Mouse (Mus musculus): ENCODE results near the gene Pdzd3. TPM values are rescaled to one million over a fixed set of nuclear protein-coding genes. Genes with fewer than 3 reads are reported as not detected.

Pdzd3 gene
- polyA plus RNA-seq, 1 experiment: 0.02 TPM

- Histone ChIP-seq H3K4me2 (ENCODE audit: low read depth) (no peak overlapping the region), H3K36me3 (ENCODE audit: control insufficient read depth, insufficient read depth) (no peaks in the 10 kb centered on the region)
These were observed 3.4 kb upstream of the Pdzd3 start for GRCm38 (mm10) chr9:44254508-44255135.

DNA sequence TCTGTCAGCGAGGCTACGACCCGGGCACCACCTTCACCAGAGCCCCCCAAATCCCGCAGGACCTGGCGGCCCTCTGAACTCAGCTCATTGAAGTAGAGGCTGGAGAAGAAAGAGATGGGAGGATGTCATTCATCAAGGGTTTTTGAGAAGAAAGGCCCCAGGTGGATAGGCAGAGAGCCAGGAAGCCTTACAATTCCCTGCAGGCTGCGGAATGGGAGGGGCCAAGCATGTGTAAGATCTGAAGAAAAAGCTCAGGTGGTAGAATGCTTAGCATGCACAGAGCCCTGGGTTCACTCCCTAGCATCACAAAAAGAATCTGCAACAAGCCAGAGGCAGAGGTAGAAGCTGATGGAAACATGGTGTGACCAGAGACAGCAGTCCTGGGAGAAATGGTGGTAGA lies 2.2 kb upstream of the Pdzd3 start:
- Histone ChIP-seq H3K79me2 (ENCODE audit: control insufficient read depth, insufficient read depth) (no peaks in the 10 kb centered on the region), H3K4me2 (ENCODE audit: low read depth) (no peak overlapping the region), H3K27me3 (ENCODE audit: control insufficient read depth, insufficient read depth, insufficient read length) (peaks cover 4% of the 10 kb centered on the region), H3ac (ENCODE audit: control insufficient read depth, insufficient read length) (no peak overlapping the region), H3K36me3 (ENCODE audit: control insufficient read depth, insufficient read depth) (no peaks in the 10 kb centered on the region), H3K4me3 (no peak overlapping the region)
- no peak for TF ChIP-seq SRF (IDR thresholded peaks at IDR 0.05; ENCODE audit: control insufficient read depth, insufficient read length, low read depth)
- no peak for TF ChIP-seq MAX (IDR thresholded peaks at IDR 0.05; ENCODE audit: low read depth)
- TF ChIP-seq CEBPB (IDR thresholded peaks at IDR 0.05; ENCODE audit: insufficient read depth, poor library complexity, severe bottlenecking): no peak
- no peak for TF ChIP-seq POLR2AphosphoS2 (IDR thresholded peaks at IDR 0.05; ENCODE audit: insufficient read length, low read depth)
- TF ChIP-seq TCF3 (IDR thresholded peaks at IDR 0.05; ENCODE audit: insufficient read length, low read depth): no peak
- TF ChIP-seq MYOG (IDR thresholded peaks at IDR 0.05; ENCODE audit: control insufficient read depth in 1 of 3, insufficient read depth in 1 of 3, insufficient read length in 2 of 3, low read depth in 2 of 3): no peak
- no peak for TF ChIP-seq POLR2A (IDR thresholded peaks at IDR 0.05; ENCODE audit: insufficient read length, low read depth)
- TF ChIP-seq TCF12 (IDR thresholded peaks at IDR 0.05; ENCODE audit: insufficient read depth, poor library complexity, severe bottlenecking): no peak
- no peak for TF ChIP-seq USF1 (IDR thresholded peaks at IDR 0.05; ENCODE audit: low read depth)
- no peak for TF ChIP-seq E2F4 (IDR thresholded peaks at IDR 0.05; ENCODE audit: insufficient read depth)
- no peak for TF ChIP-seq REST (IDR thresholded peaks at IDR 0.05; ENCODE audit: insufficient read depth, insufficient read length)
- TF ChIP-seq MYOD1 (IDR thresholded peaks at IDR 0.05; ENCODE audit: control insufficient read depth in 1 of 3, insufficient read length in 2 of 3, low read depth in 2 of 3): no peak

More at GRCm38 (mm10) chr9:44254508-44255135, 3.4 kb upstream of the Pdzd3 start:
- no peaks in the 10 kb centered on the region for H3K79me2 ChIP-seq (ENCODE audit: control insufficient read depth, insufficient read depth)
- TF ChIP-seq REST (IDR thresholded peaks at IDR 0.05; ENCODE audit: insufficient read depth, insufficient read length) (no peak), TCF3 (IDR thresholded peaks at IDR 0.05; ENCODE audit: insufficient read length, low read depth) (no peak), SRF (IDR thresholded peaks at IDR 0.05; ENCODE audit: control insufficient read depth, insufficient read length, low read depth) (no peak), CEBPB (IDR thresholded peaks at IDR 0.05; ENCODE audit: insufficient read depth, poor library complexity, severe bottlenecking) (no peak)
- H3ac ChIP-seq (ENCODE audit: control insufficient read depth, insufficient read length): no peak overlapping the region
- no peaks in the 10 kb centered on the region for H3K27me3 ChIP-seq (ENCODE audit: control insufficient read depth, insufficient read depth, insufficient read length)
- H3K4me3 ChIP-seq: no peak overlapping the region

GRCm38 (mm10) chr9:44250445-44250844 lies 826 bp downstream of the Pdzd3 start:
- H3ac ChIP-seq (ENCODE audit: control insufficient read depth, insufficient read length): no peak overlapping the region
- no peak overlapping the region for H3K4me2 ChIP-seq (ENCODE audit: low read depth)
- H3K27me3 ChIP-seq (ENCODE audit: control insufficient read depth, insufficient read depth, insufficient read length): peaks cover 10% of the 10 kb centered on the region
- no peaks in the 10 kb centered on the region for H3K36me3 ChIP-seq (ENCODE audit: control insufficient read depth, insufficient read depth)
- no peak overlapping the region for H3K4me3 ChIP-seq
- no peaks in the 10 kb centered on the region for H3K79me2 ChIP-seq (ENCODE audit: control insufficient read depth, insufficient read depth)
- no peak for TF ChIP-seq SRF (IDR thresholded peaks at IDR 0.05; ENCODE audit: control insufficient read depth, insufficient read length, low read depth)
- no peak for TF ChIP-seq POLR2A (IDR thresholded peaks at IDR 0.05; ENCODE audit: insufficient read length, low read depth)
- TF ChIP-seq CEBPB (IDR thresholded peaks at IDR 0.05; ENCODE audit: insufficient read depth, poor library complexity, severe bottlenecking): no peak
- no peak for TF ChIP-seq USF1 (IDR thresholded peaks at IDR 0.05; ENCODE audit: low read depth)
- TF ChIP-seq TCF3 (IDR thresholded peaks at IDR 0.05; ENCODE audit: insufficient read length, low read depth): no peak
- no peak for TF ChIP-seq REST (IDR thresholded peaks at IDR 0.05; ENCODE audit: insufficient read depth, insufficient read length)

GRCm38 (mm10) chr9:44249181-44250146 lies 1.8 kb downstream of the Pdzd3 start:
- H3K79me2 ChIP-seq (ENCODE audit: control insufficient read depth, insufficient read depth): no peaks in the 10 kb centered on the region
- no peaks in the 10 kb centered on the region for H3K36me3 ChIP-seq (ENCODE audit: control insufficient read depth, insufficient read depth)
- no peak overlapping the region for H3K4me3 ChIP-seq
- TF ChIP-seq MAX (IDR thresholded peaks at IDR 0.05; ENCODE audit: low read depth) (no peak), POLR2A (IDR thresholded peaks at IDR 0.05; ENCODE audit: insufficient read length, low read depth) (no peak), MYOG (IDR thresholded peaks at IDR 0.05; ENCODE audit: control insufficient read depth in 1 of 3, insufficient read depth in 1 of 3, insufficient read length in 2 of 3, low read depth in 2 of 3) (no peak)
- no peak overlapping the region for H3K4me2 ChIP-seq (ENCODE audit: low read depth)
- H3K27me3 ChIP-seq (ENCODE audit: control insufficient read depth, insufficient read depth, insufficient read length): peaks cover 10% of the 10 kb centered on the region
- H3ac ChIP-seq (ENCODE audit: control insufficient read depth, insufficient read length): no peak overlapping the region

DNA sequence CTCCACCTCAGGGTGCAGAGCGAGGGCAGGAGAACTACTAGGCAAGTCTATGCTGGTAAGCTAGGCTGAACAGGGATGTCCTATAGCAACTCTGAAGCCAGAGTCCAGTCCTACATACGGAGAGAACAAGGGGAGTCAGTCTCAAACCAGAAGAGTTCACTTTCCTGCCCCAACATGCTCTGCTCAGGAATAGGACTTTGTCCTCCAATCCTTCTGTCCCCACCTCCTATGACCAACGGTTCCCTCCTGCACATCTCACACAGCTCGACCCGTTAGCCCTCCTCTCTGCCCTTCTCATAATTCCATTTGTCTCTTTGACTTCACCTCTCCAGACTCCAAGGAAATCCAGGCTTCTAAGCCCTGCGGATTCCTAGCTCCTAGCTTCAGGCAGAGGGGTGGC lies 3.4 kb downstream of the Pdzd3 start:
- Histone ChIP-seq H3K36me3 (ENCODE audit: control insufficient read depth, insufficient read depth) (no peaks in the 10 kb centered on the region), H3K27me3 (ENCODE audit: control insufficient read depth, insufficient read depth, insufficient read length) (peaks cover 10% of the 10 kb centered on the region), H3K4me2 (ENCODE audit: low read depth) (no peak overlapping the region), H3K79me2 (ENCODE audit: control insufficient read depth, insufficient read depth) (no peaks in the 10 kb centered on the region), H3ac (ENCODE audit: control insufficient read depth, insufficient read length) (no peak overlapping the region), H3K4me3 (no peak overlapping the region)
- TF ChIP-seq SRF (IDR thresholded peaks at IDR 0.05; ENCODE audit: control insufficient read depth, insufficient read length, low read depth): no peak
- TF ChIP-seq POLR2AphosphoS2 (IDR thresholded peaks at IDR 0.05; ENCODE audit: insufficient read length, low read depth): no peak
- no peak for TF ChIP-seq MYOG (IDR thresholded peaks at IDR 0.05; ENCODE audit: control insufficient read depth in 1 of 3, insufficient read depth in 1 of 3, insufficient read length in 2 of 3, low read depth in 2 of 3)
- no peak for TF ChIP-seq E2F4 (IDR thresholded peaks at IDR 0.05; ENCODE audit: insufficient read depth)
- TF ChIP-seq TCF12 (IDR thresholded peaks at IDR 0.05; ENCODE audit: insufficient read depth, poor library complexity, severe bottlenecking): no peak
- no peak for TF ChIP-seq REST (IDR thresholded peaks at IDR 0.05; ENCODE audit: insufficient read depth, insufficient read length)
- no peak for TF ChIP-seq POLR2A (IDR thresholded peaks at IDR 0.05; ENCODE audit: insufficient read length, low read depth)
- no peak for TF ChIP-seq TCF3 (IDR thresholded peaks at IDR 0.05; ENCODE audit: insufficient read length, low read depth)
- no peak for TF ChIP-seq USF1 (IDR thresholded peaks at IDR 0.05; ENCODE audit: low read depth)
- TF ChIP-seq MYOD1 (IDR thresholded peaks at IDR 0.05; ENCODE audit: control insufficient read depth in 1 of 3, insufficient read length in 2 of 3, low read depth in 2 of 3): no peak
- no peak for TF ChIP-seq CEBPB (IDR thresholded peaks at IDR 0.05; ENCODE audit: insufficient read depth, poor library complexity, severe bottlenecking)

All from myocyte (in vitro differentiated cells).